Mouse (Mus musculus) gastrocnemius, postnatal 4 days (tissue): ENCODE measurements around the gene Gnl3l. TPM values are rescaled to one million over a fixed set of nuclear protein-coding genes. Genes with fewer than 3 reads are reported as not detected.

Experiments used
- DNase-seq, 2 experiments: peaks; one replicate each; pipeline ENCODE4 v3.0.0; 2021 to 2022; ENCODE audit warnings: low spot score in 2 of 2, mixed read lengths in 2 of 2
- long read RNA-seq, 2 experiments: library from polyadenylated mRNA; stranded (forward); transcript quantifications; one replicate each; pipeline ENCODE4 v2.0.0; 2021
- total RNA-seq, 2 experiments: library from RNA; stranded (reverse); gene quantifications; 2 replicates each; pipeline ENCODE4 v1.2.3; 2021

Gnl3l gene
- 10 to 100 TPM; 31.9 to 37.5 TPM for total RNA-seq
- long read RNA-seq, experiment 1, full-length matches to known transcripts: 7 of 15 reads
- long read RNA-seq, experiment 1, partial matches to known transcripts: 3 of 15 reads
- long read RNA-seq, experiment 1, other reads (novel, unspliced or antisense): 5 of 15 reads
- long read RNA-seq, experiment 2, full-length matches to known transcripts: 1 of 3 reads
- long read RNA-seq, experiment 2, partial matches to known transcripts: 2 of 3 reads
- long read RNA-seq, experiment 2, other reads (novel, unspliced or antisense): 0 of 3 reads

- DNase-seq: peak; percentile 71 to 84
Observed at GRCm38 (mm10) chrX:151016938-151017877, at the start of gene Gnl3l. TSS of gene Gnl3l (minus strand) at chrX:151017322.

- DNase-seq: no peak
Observed at GRCm38 (mm10) chrX:151066071-151066666, 49.0 kb upstream of the Gnl3l start.

- no peak for DNase-seq
Observed at GRCm38 (mm10) chrX:151061615-151062299, 44.6 kb upstream of the Gnl3l start.

- peak in 1 of 2 experiments; percentile 16 for DNase-seq
Observed at GRCm38 (mm10) chrX:151059346-151059745, 42.2 kb upstream of the Gnl3l start.

GRCm38 (mm10) chrX:151055559-151055958 lies 38.4 kb upstream of the Gnl3l start:
- peak in 1 of 2 experiments; percentile 19 for DNase-seq

GRCm38 (mm10) chrX:151054489-151054888 lies 37.4 kb upstream of the Gnl3l start:
- peak in 1 of 2 experiments; percentile 13 for DNase-seq

GRCm38 (mm10) chrX:151050337-151050736 lies 33.2 kb upstream of the Gnl3l start:
- DNase-seq: peak in 1 of 2 experiments; percentile 16

- no peak for DNase-seq
Observed at GRCm38 (mm10) chrX:151049661-151050215, 32.6 kb upstream of the Gnl3l start.

GRCm38 (mm10) chrX:151047431-151048058 lies 30.4 kb upstream of the Gnl3l start:
- peak; percentile 30 to 43 for DNase-seq

- peak; percentile 74 to 85 for DNase-seq
Observed at GRCm38 (mm10) chrX:151046777-151047430, 29.8 kb upstream of the Gnl3l start.

GRCm38 (mm10) chrX:151046321-151046720 lies 29.2 kb upstream of the Gnl3l start:
- no peak for DNase-seq

GRCm38 (mm10) chrX:151045850-151046249 lies 28.7 kb upstream of the Gnl3l start, which contains the start of gene Fgd1:
TSS of gene Fgd1 (plus strand) at chrX:151046150.
- DNase-seq: no peak

GRCm38 (mm10) chrX:151041223-151041622 lies 24.1 kb upstream of the Gnl3l start:
- DNase-seq: no peak

GRCm38 (mm10) chrX:151031400-151031799 lies 14.3 kb upstream of the Gnl3l start:
- DNase-seq: no peak

- DNase-seq: no peak
Observed at GRCm38 (mm10) chrX:151018798-151019197, 1.7 kb upstream of the Gnl3l start.

GRCm38 (mm10) chrX:151017897-151018296 lies 775 bp upstream of the Gnl3l start:
- no peak for DNase-seq

GRCm38 (mm10) chrX:150996775-150997174 lies 20.3 kb downstream of the Gnl3l start:
- no peak for DNase-seq

- DNase-seq: no peak
Observed at GRCm38 (mm10) chrX:150981621-150982020, 35.5 kb downstream of the Gnl3l start.

GRCm38 (mm10) chrX:150975424-150975823 lies 41.7 kb downstream of the Gnl3l start:
- no peak for DNase-seq

GRCm38 (mm10) chrX:150963027-150963426 lies 54.1 kb downstream of the Gnl3l start:
- no peak for DNase-seq
